In the genomic region with DNA sequence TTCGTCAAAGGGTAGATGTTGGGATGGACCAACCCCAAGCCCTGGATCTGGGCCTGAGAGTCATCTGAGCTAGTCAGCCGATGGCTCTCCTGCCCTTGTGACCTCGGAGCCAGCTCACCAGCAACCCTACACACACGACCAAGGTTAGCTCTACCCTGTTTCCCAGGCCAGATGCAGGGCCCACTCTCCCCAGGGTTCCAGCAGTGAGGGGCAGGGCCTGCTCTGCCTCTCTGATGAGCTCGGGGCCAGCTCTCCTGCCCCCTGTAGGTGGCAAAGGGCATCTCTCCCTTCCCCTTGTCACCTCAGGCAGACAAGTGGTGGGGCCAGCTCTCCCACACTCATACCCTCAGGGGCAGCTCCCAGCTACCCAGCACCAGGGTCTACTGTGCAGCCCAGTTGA, we compare ENCODE assay signal across 24 mouse cellular contexts. TPM values are rescaled to one million over a fixed set of nuclear protein-coding genes. Genes with fewer than 3 reads are reported as not detected.
DNase-seq lines count a peak whose midpoint lies in the region; ATAC-seq and TF ChIP-seq lines count a peak whose summit lies in the region.
"Had no signal": no experiment of that assay in that cellular context is flagged by ENCODE, and none has a peak within 500 bp of the region (broad histone marks: within the 10 kb centered on the region; RNA-seq: fewer than 3 reads in every experiment).

No protein-coding gene starts in this region.

- H3K9ac ChIP-seq in hindbrain, postnatal 0 days (replicated peaks; ENCODE audit: low read length) = no peak overlapping the region
- H3K9ac ChIP-seq in hindbrain, embryonic 14.5 days = no peak overlapping the region
- no peak overlapping the region for H3K9ac ChIP-seq in lung, postnatal 0 days (replicated peaks; ENCODE audit: low read depth)
- H3K9ac ChIP-seq: forebrain, embryonic 15.5 days; hindbrain, embryonic 12.5 days; limb, embryonic 15.5 days; neural tube, embryonic 13.5 days had no signal

- H3K27ac ChIP-seq in hindbrain, postnatal 0 days = no peak overlapping the region
- H3K27ac ChIP-seq in hindbrain, embryonic 14.5 days = no peak overlapping the region
- H3K27ac ChIP-seq in lung, postnatal 0 days (ENCODE audit: low read length) = no peak overlapping the region
- H3K27ac ChIP-seq: forebrain, embryonic 15.5 days; hindbrain, embryonic 12.5 days; limb, embryonic 15.5 days; midbrain, embryonic 10.5 days; neural tube, embryonic 13.5 days had no signal

- no peaks in the 10 kb centered on the region for H3K9me3 ChIP-seq in hindbrain, postnatal 0 days (ENCODE audit: low read length)
- no peaks in the 10 kb centered on the region for H3K9me3 ChIP-seq in hindbrain, embryonic 14.5 days (ENCODE audit: control insufficient read depth, low read length)
- H3K9me3 ChIP-seq in lung, postnatal 0 days (ENCODE audit: low read length) = no peaks in the 10 kb centered on the region
- H3K9me3 ChIP-seq: forebrain, embryonic 15.5 days; hindbrain, embryonic 12.5 days; limb, embryonic 15.5 days; midbrain, embryonic 10.5 days; neural tube, embryonic 13.5 days had no signal

- no peak for TF ChIP-seq POLR2A in lung, adult 2 months (IDR thresholded peaks at IDR 0.05; ENCODE audit: borderline replicate concordance, extremely low read depth, low read depth, low read length)

- no peak overlapping the region for H3K4me2 ChIP-seq in hindbrain, postnatal 0 days (ENCODE audit: low read depth, low read length)
- no peak overlapping the region for H3K4me2 ChIP-seq in hindbrain, embryonic 14.5 days (replicated peaks)
- H3K4me2 ChIP-seq in lung, postnatal 0 days (replicated peaks; ENCODE audit: low read depth, low read length) = no peak overlapping the region
- H3K4me2 ChIP-seq: forebrain, embryonic 15.5 days; hindbrain, embryonic 12.5 days; limb, embryonic 15.5 days; neural tube, embryonic 13.5 days had no signal

- no peak for TF ChIP-seq EP300 in lung, postnatal 0 days (IDR thresholded peaks at IDR 0.05)

- peak; percentile 19; the same call in 1 of the 2 replicates for TF ChIP-seq CTCF in hindbrain, postnatal 0 days (IDR thresholded peaks at IDR 0.05; ENCODE audit: low read depth)
- peak; percentile 18; the same call in 1 of the 2 replicates for TF ChIP-seq CTCF in lung, postnatal 0 days (IDR thresholded peaks at IDR 0.05)
- TF ChIP-seq CTCF in lung, adult 2 months (IDR thresholded peaks at IDR 0.05; ENCODE audit: insufficient read depth, low read length) = no peak

- no peaks in the 10 kb centered on the region for H3K27me3 ChIP-seq in hindbrain, postnatal 0 days (ENCODE audit: insufficient read depth, low read length)
- no peaks in the 10 kb centered on the region; the same call in 1 of the 2 replicates for H3K27me3 ChIP-seq in hindbrain, embryonic 14.5 days (ENCODE audit: control insufficient read depth, insufficient read depth, low read length)
- no peaks in the 10 kb centered on the region for H3K27me3 ChIP-seq in lung, postnatal 0 days (replicated peaks; ENCODE audit: insufficient read depth, low read length)
- H3K27me3 ChIP-seq: forebrain, embryonic 15.5 days had no signal

- no peak overlapping the region for H3K4me3 ChIP-seq in hindbrain, postnatal 0 days (ENCODE audit: low read length)
- H3K4me3 ChIP-seq in hindbrain, embryonic 14.5 days (replicated peaks; ENCODE audit: low read length) = no peak overlapping the region
- H3K4me3 ChIP-seq in lung, postnatal 0 days (ENCODE audit: low read depth, low read length) = no peak overlapping the region
- H3K4me3 ChIP-seq in lung, adult 2 months (replicated peaks; ENCODE audit: extremely low read depth, low read depth, low read length) = no peak overlapping the region
- H3K4me3 ChIP-seq: forebrain, embryonic 15.5 days; hindbrain, embryonic 12.5 days; limb, embryonic 15.5 days; midbrain, embryonic 10.5 days; neural tube, embryonic 13.5 days had no signal

- no peak for DNase-seq in hindbrain, postnatal 0 days (ENCODE audit: low spot score)
- DNase-seq in hindbrain, embryonic 14.5 days (ENCODE audit: low spot score) = no peak
- DNase-seq in lung, postnatal 0 days (ENCODE audit: low spot score) = no peak
- no peak for DNase-seq in lung, adult 2 months
- DNase-seq in adrenal gland, adult 18-20 months (ENCODE audit: low spot score in 2 of 2) = no peak
- DNase-seq in right cerebral cortex, postnatal 10 days (ENCODE audit: low spot score in 2 of 2) = no peak
- DNase-seq: adrenal gland, adult 2 months; B cell, adult 2 months; embryo, embryonic 11 days; kidney, adult 11 months; kidney, postnatal 4 days; lung, postnatal 14 days; right cerebral cortex, postnatal 25 days; thymus, postnatal 4 days had no signal

- H3K36me3 ChIP-seq in hindbrain, postnatal 0 days (ENCODE audit: insufficient read depth, low read length) = no peaks in the 10 kb centered on the region
- no peaks in the 10 kb centered on the region for H3K36me3 ChIP-seq in hindbrain, embryonic 14.5 days (replicated peaks; ENCODE audit: control insufficient read depth, insufficient read depth)
- H3K36me3 ChIP-seq in lung, postnatal 0 days (ENCODE audit: insufficient read depth, low read length) = no peaks in the 10 kb centered on the region
- H3K36me3 ChIP-seq: forebrain, embryonic 15.5 days; hindbrain, embryonic 12.5 days; limb, embryonic 15.5 days; midbrain, embryonic 10.5 days; neural tube, embryonic 13.5 days had no signal

- ATAC-seq in hindbrain, postnatal 0 days = no peak
- ATAC-seq in hindbrain, embryonic 14.5 days (ENCODE audit: low FRiP score) = no peak
- no peak for ATAC-seq in lung, postnatal 0 days
- 0 out of 2 replicates have a peak, but pooled peaks have one; percentile 41 for ATAC-seq in erythroblast, adult 5-6 weeks (replicated peaks; ENCODE audit: low FRiP score, poor library complexity, severe bottlenecking)
- ATAC-seq: forebrain, embryonic 15.5 days had no signal

- no peaks in the 10 kb centered on the region for H3K4me1 ChIP-seq in hindbrain, postnatal 0 days (ENCODE audit: insufficient read depth, low read length)
- no peaks in the 10 kb centered on the region for H3K4me1 ChIP-seq in hindbrain, embryonic 14.5 days (replicated peaks; ENCODE audit: control insufficient read depth, insufficient read depth, low read length)
- H3K4me1 ChIP-seq in lung, postnatal 0 days (ENCODE audit: insufficient read depth, low read depth, low read length) = no peaks in the 10 kb centered on the region
- no peaks in the 10 kb centered on the region for H3K4me1 ChIP-seq in lung, adult 2 months (ENCODE audit: control insufficient read depth, insufficient read depth, low read length)
- H3K4me1 ChIP-seq: hindbrain, embryonic 12.5 days; limb, embryonic 15.5 days had no signal

- WGBS in hindbrain, postnatal 0 days = 57% methylated on average over 5 of the region's 5 CpGs
- 65% methylated on average over 5 of the region's 5 CpGs for WGBS in hindbrain, embryonic 14.5 days
- WGBS in lung, postnatal 0 days = 64% methylated on average over 5 of the region's 5 CpGs
- WGBS in lung, adult 2 months = 51% methylated on average over 5 of the region's 5 CpGs

RNA-seq across cellular contexts. Expression of gene Mc3r, which starts 29.1 kb away (rescaled TPM):
- total RNA-seq in hindbrain, postnatal 0 days (2014; rRNA removed) = 0.31 TPM in 1 of 2 replicates, not detected in the other
- polyA plus RNA-seq in hindbrain, postnatal 0 days (2015; fragmentation: Nextera tagmentation; extraction: Ambion mirVana) = 0.30 and 0.38 TPM in 2 replicates
- 0.15 and 0.30 TPM in 2 replicates for polyA plus RNA-seq in hindbrain, embryonic 14.5 days (2014; fragmentation: Nextera tagmentation; extraction: Ambion mirVana)
- not detected in 2 replicates for polyA plus RNA-seq in lung, postnatal 0 days (2015; fragmentation: Nextera tagmentation; extraction: Ambion mirVana)
- not detected in 2 replicates for polyA plus RNA-seq in lung, adult 2 months (2012; rRNA removed)
- total RNA-seq in erythroblast, adult 5-6 weeks (2015; ENCODE audit: low replicate concordance) = not detected in 2 replicates
- 0.14 TPM in 1 of 2 replicates, not detected in the other for total RNA-seq in erythroblast, adult 5-6 weeks (2017; ENCODE audit: low replicate concordance)
- total RNA-seq in adrenal gland, adult 18-20 months (2021) = not detected
- total RNA-seq: adrenal gland, adult 2 months; ES-E14; gastrocnemius, adult 18-20 months had no signal
- polyA plus RNA-seq: gonadal fat pad, adult 2 months; heart, embryonic 16.5 days; hindbrain, embryonic 12.5 days; limb, embryonic 15.5 days; midbrain, embryonic 10.5 days had no signal
